Comparison of ENCODE assay signal across 9 mouse cellular contexts in the genomic region with DNA sequence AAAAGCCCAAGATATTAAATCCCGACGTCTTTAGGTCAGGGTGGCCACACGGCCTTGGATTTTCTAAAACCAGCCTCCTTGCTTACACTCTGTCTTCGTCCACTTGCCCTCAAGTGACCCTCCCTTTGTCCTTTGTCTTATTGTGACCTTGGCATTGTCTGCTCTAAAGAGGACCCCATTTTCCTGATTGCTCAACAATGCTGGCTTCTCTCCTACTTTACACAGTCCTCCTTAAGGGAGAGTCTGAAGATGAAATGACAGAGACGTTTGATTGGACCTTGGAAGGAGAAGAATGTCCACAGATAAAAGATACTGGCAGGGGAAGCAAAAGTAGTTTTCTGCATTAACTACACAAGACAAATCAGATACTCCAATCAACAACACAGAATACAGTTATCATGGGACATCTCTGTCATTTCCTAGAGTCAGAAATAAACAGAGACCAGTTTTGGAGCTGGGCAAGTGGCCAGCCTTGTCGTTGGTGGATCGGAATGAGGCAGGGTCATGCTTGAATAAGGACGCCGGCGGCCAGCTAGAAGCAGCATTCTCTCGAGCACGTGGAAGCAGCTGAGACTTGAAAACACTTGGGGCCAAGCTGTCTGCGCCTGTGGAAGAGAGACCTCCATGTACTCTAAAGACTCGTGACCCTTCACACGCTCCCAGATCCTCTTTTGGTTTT.
A peak's percentile ranks its signal among the peaks of the same experiment; 100 is the strongest.
DNase-seq lines count a peak whose midpoint lies in the region; ATAC-seq and TF ChIP-seq lines count a peak whose summit lies in the region.
"Had no signal": no experiment of that assay in that cellular context is flagged by ENCODE, and none has a peak within 500 bp of the region (broad histone marks: within the 10 kb centered on the region; RNA-seq: fewer than 3 reads in every experiment).

No protein-coding gene starts in this region.

- peak; percentile 22 for DNase-seq in right cerebral cortex, postnatal 4 days
- no peak for DNase-seq in right cerebral cortex, postnatal 14 days
- peak; percentile 92 for DNase-seq in heart, adult 8-10 months (ENCODE audit: low spot score)
- peak; percentile 91 for DNase-seq in kidney, postnatal 14 days
- DNase-seq in stomach, postnatal 0 days (ENCODE audit: low spot score): peak; percentile 32
- no peak for DNase-seq in frontal cortex, postnatal 10 days (ENCODE audit: low spot score in 2 of 2)
- no peak for DNase-seq in neural tube, embryonic 10.5 days (ENCODE audit: extremely low spot score, low spot score)
- DNase-seq in embryo, embryonic 11 days: no peak

- peak overlapping the region; percentile 49; the same call in 1 of the 2 replicates for H3K27ac ChIP-seq in stomach, postnatal 0 days (replicated peaks)
- H3K27ac ChIP-seq: midbrain, embryonic 12.5 days had no signal

- no peak for TF ChIP-seq EP300 in stomach, postnatal 0 days (optimal IDR thresholded peaks at IDR 0.05)

- no peaks in the 10 kb centered on the region for H3K27me3 ChIP-seq in stomach, postnatal 0 days (ENCODE audit: control insufficient read depth, insufficient read depth, low read length)

- no peaks in the 10 kb centered on the region for H3K9me3 ChIP-seq in stomach, postnatal 0 days (ENCODE audit: control insufficient read depth, low read length)
- H3K9me3 ChIP-seq: midbrain, embryonic 12.5 days had no signal

- no peak for TF ChIP-seq CTCF in stomach, postnatal 0 days (IDR thresholded peaks at IDR 0.05; ENCODE audit: low read depth)

- H3K9ac ChIP-seq in stomach, postnatal 0 days (ENCODE audit: low read length): no peak overlapping the region
- H3K9ac ChIP-seq: midbrain, embryonic 12.5 days had no signal

- H3K4me2 ChIP-seq in stomach, postnatal 0 days (replicated peaks; ENCODE audit: low read depth): no peak overlapping the region
- H3K4me2 ChIP-seq: midbrain, embryonic 12.5 days had no signal

- WGBS in stomach, postnatal 0 days: 40% methylated on average over 15 of the region's 15 CpGs

- no peak overlapping the region for H3K4me3 ChIP-seq in stomach, postnatal 0 days (ENCODE audit: low read depth, low read length)
- H3K4me3 ChIP-seq: midbrain, embryonic 12.5 days had no signal

- H3K36me3 ChIP-seq in stomach, postnatal 0 days (ENCODE audit: control insufficient read depth, insufficient read depth, low read length): no peaks in the 10 kb centered on the region
- H3K36me3 ChIP-seq: midbrain, embryonic 12.5 days had no signal

- H3K4me1 ChIP-seq in stomach, postnatal 0 days (replicated peaks; ENCODE audit: control insufficient read depth, insufficient read depth): no peaks in the 10 kb centered on the region
- H3K4me1 ChIP-seq: midbrain, embryonic 12.5 days had no signal

- ATAC-seq in stomach, postnatal 0 days (ENCODE audit: low FRiP score, low TSS enrichment): peak; percentile 70

Comparison
In these comparisons a context has a peak if more than half of its experiments do, and no peak if none do; other contexts are left out.
1. DNase-seq: peak in right cerebral cortex, postnatal 4 days (single experiment), heart, adult 8-10 months (single experiment), kidney, postnatal 14 days (single experiment) and stomach, postnatal 0 days (single experiment); none in right cerebral cortex, postnatal 14 days (single experiment), frontal cortex, postnatal 10 days (0 of 2), neural tube, embryonic 10.5 days (single experiment) and embryo, embryonic 11 days (single experiment).